Mouse (Mus musculus): ENCODE measurements around the gene Gm11172. TPM values are rescaled to one million over a fixed set of nuclear protein-coding genes. Genes with fewer than 3 reads are reported as not detected.

Gene Gm11172
- polyA plus RNA-seq, 1 experiment from 2014 or later = not detected

DNA sequence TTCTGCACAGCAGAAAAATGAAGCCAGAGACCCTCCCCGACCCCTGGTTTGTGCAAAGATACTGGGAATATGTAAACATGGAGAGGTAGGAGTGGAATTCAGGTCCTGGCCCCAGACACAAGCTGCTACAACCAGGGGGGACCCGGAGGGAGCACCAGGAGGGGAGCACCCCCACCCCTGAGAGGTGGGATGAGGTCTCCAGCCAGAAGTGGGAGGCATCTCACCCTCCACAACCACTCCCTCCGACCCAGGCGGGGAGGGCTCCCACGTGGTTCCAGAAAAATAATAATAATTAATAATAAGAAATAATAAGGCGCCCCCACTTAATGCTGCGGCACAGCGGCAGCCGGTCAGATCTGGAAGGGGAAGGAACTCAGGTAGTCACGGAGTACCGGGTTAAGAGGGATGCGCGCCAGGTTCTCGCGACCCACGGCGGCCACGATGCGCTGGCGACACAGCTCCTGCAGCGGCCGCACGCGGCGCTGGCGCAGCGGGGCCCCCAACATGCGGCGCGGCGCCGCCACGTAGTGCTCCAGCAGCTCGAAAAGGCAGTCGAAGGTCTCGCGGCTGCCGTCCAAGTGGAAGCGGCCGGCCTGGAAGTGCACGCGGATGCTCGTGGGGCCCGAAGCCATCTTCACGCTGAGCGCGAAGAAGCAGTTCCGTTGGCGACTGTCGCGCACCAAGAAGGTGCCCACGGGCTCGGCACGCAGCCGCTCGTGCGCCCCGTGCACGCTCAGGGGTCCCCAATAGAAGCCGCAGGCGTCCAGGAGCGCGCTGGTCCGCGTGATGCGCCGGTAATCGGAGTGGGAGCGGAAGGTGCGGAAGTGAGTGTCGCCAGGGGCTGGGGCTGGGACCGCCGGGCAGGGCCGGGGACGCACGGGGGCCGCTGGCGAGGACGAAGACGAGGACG lies 28.6 kb upstream of the Gm11172 start:
- Histone ChIP-seq H3K27ac (ENCODE audit: low read depth, low read length) (no peak overlapping the region), H3K9ac (ENCODE audit: low read length) (peak overlapping the region; percentile 56), H3K27me3 (ENCODE audit: control insufficient read depth, insufficient read depth, low read length) (peaks cover 10% of the 10 kb centered on the region), H3K9me3 (ENCODE audit: control insufficient read depth, low read length) (no peaks in the 10 kb centered on the region), H3K36me3 (ENCODE audit: control insufficient read depth, insufficient read depth, low read length) (no peaks in the 10 kb centered on the region), H3K4me3 (ENCODE audit: low read depth, low read length) (peak overlapping the region; percentile 58), H3K4me1 (ENCODE audit: control insufficient read depth, insufficient read depth, low read length) (peaks cover 5% of the 10 kb centered on the region; the same call in 1 of the 2 replicates), H3K4me2 (ENCODE audit: low read depth) (peak overlapping the region; percentile 96)
- 2% methylated on average over 81 of the region's 81 CpGs for WGBS
- peak; percentile 57 for DNase-seq (ENCODE audit: low spot score)
- no peak; the same call in 1 of the 2 replicates for ATAC-seq (ENCODE audit: insufficient read depth, low FRiP score, low TSS enrichment)

DNA sequence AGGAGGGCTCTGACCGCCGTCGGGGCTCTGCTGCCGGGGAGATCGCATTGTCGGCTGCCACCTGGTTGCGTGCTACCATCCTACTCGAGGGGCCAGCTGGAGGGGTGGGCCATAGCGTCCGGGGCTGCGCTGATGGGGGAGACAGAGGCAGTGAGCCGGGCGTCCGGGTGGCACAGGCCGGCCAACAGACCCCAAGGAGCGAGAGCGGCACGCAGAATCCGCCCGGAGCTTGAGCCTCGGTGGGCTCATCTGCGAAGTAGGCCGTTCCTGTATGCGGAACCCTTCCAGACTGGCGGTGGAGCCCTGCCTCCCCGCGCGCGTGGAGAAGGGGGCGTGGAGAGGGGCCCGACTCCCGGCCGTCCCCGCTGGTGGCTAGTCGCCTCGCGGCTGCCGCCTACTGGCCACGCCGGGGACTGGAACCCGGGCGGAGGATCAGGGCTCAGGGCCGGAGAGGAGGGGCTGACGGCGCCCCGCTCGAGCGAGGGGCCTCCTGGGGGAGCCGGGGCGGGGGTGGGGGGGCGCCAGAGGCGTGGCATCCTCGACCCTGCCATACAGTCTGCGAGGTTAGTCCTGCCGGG lies 27.8 kb upstream of the Gm11172 start:
- Histone ChIP-seq H3K4me2 (ENCODE audit: low read depth) (peak overlapping the region; percentile 96), H3K9me3 (ENCODE audit: control insufficient read depth, low read length) (no peaks in the 10 kb centered on the region), H3K4me1 (ENCODE audit: control insufficient read depth, insufficient read depth, low read length) (peaks cover 5% of the 10 kb centered on the region; the same call in 1 of the 2 replicates), H3K4me3 (ENCODE audit: low read depth, low read length) (peak overlapping the region; percentile 58), H3K27ac (ENCODE audit: low read depth, low read length) (peak overlapping the region; percentile 65; the same call in 1 of the 2 replicates), H3K9ac (ENCODE audit: low read length) (peak overlapping the region; percentile 56), H3K36me3 (ENCODE audit: control insufficient read depth, insufficient read depth, low read length) (no peaks in the 10 kb centered on the region), H3K27me3 (ENCODE audit: control insufficient read depth, insufficient read depth, low read length) (peaks cover 10% of the 10 kb centered on the region)
- ATAC-seq (ENCODE audit: insufficient read depth, low FRiP score, low TSS enrichment) (peak; percentile 85), DNase-seq (ENCODE audit: low spot score) (peak; percentile 96)
- WGBS = 0% methylated on average over 52 of the region's 55 CpGs

DNA sequence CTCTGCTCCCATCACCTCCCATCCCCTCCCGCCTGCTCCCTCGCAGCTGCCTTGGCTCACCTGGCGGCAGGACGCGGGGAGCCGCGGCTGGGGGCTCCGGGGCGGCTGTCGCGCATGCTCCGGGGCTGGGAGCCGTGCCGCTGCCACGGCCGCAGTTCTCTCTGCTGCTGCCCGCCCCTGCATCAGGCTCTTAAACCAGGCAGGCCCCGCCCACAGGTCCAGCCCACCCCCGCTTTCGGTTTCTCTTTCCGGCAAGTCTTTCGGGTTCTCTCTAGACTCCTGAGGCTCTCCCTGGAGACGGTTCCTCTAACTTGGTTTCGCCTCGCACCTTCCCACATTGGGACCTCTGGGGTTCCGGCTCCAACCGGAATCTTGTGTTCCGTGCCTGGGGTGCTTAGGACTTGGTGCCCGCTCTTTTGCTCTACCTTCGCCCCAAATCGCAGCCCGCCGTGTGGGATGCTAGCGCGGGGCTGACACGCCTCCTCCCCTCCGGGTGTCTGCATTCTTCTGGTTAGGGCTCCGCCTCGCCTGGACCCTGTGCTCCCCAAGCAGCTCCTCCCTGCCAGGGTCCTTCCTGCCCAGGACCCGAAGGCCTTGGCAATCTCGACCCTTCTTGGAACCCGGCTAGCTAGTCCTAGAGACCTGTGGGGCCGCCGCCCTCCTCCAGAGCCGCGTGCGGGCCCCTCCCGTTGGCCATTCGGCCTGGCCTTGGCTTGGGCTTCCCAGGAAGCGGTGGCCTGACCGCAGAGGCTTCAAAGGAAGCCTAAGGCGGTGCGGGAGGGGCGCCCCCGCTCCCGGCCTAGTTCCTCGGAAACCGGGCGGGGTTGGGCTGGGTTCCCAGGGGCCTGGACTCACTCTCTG lies 27.1 kb upstream of the Gm11172 start, which contains the start of gene Socs1:
Gene Socs1, minus strand, starts transcription at position 166 of the 861 bp plus-strand sequence.
- ATAC-seq (ENCODE audit: insufficient read depth, low FRiP score, low TSS enrichment) (peak; percentile 82), DNase-seq (ENCODE audit: low spot score) (peak; percentile 90)
- H3K27ac ChIP-seq (ENCODE audit: low read depth, low read length) = peak within 1 kb of the TSS; percentile 65
- peak within 1 kb of the TSS; percentile 63 for H3K9ac ChIP-seq (ENCODE audit: low read length)
- no peaks in the 10 kb centered on the region for H3K36me3 ChIP-seq (ENCODE audit: control insufficient read depth, insufficient read depth, low read length)
- peaks cover 10% of the 10 kb centered on the region for H3K27me3 ChIP-seq (ENCODE audit: control insufficient read depth, insufficient read depth, low read length)
- peak within 1 kb of the TSS; percentile 58 for H3K4me3 ChIP-seq (ENCODE audit: low read depth, low read length)
- peaks cover 5% of the 10 kb centered on the region; the same call in 1 of the 2 replicates for H3K4me1 ChIP-seq (ENCODE audit: control insufficient read depth, insufficient read depth, low read length)
- WGBS = under 1% methylated on average over 51 of the region's 59 CpGs
- H3K9me3 ChIP-seq (ENCODE audit: control insufficient read depth, low read length) = no peaks in the 10 kb centered on the region
- H3K4me2 ChIP-seq (ENCODE audit: low read depth) = peak within 1 kb of the TSS; percentile 96

DNA sequence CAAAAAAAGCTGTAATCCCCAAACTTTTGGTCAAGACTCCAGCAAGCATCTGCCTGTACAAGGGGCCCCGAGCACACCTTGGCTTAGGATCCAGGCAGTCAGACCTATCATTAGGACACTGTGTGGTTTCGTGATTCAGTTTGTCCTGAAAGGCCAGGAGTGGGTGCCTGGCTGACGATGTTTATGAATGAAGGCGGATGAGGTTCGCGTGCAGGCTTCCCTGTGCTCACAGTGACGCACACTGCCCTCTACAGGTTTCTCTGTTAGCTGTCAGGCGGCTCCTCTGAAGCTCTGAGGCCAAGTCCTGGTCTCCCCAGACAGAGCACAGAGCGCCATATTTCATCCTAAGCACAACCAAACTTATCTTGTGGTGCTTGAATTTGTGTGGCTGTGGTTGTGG lies 26.4 kb upstream of the Gm11172 start:
- 2% methylated on average over 9 of the region's 9 CpGs for WGBS
- Histone ChIP-seq H3K36me3 (ENCODE audit: control insufficient read depth, insufficient read depth, low read length) (no peaks in the 10 kb centered on the region), H3K4me1 (ENCODE audit: control insufficient read depth, insufficient read depth, low read length) (peaks cover 5% of the 10 kb centered on the region; the same call in 1 of the 2 replicates), H3K4me2 (ENCODE audit: low read depth) (peak overlapping the region; percentile 96), H3K9ac (ENCODE audit: low read length) (peak overlapping the region; percentile 63), H3K27me3 (ENCODE audit: control insufficient read depth, insufficient read depth, low read length) (peaks cover 10% of the 10 kb centered on the region), H3K9me3 (ENCODE audit: control insufficient read depth, low read length) (no peaks in the 10 kb centered on the region), H3K4me3 (ENCODE audit: low read depth, low read length) (peak overlapping the region; percentile 58), H3K27ac (ENCODE audit: low read depth, low read length) (no peak overlapping the region; the same call in 1 of the 2 replicates)
- peak; percentile 42; the same call in 1 of the 2 replicates for ATAC-seq (ENCODE audit: insufficient read depth, low FRiP score, low TSS enrichment)
- peak; percentile 86 for DNase-seq (ENCODE audit: low spot score)

DNA sequence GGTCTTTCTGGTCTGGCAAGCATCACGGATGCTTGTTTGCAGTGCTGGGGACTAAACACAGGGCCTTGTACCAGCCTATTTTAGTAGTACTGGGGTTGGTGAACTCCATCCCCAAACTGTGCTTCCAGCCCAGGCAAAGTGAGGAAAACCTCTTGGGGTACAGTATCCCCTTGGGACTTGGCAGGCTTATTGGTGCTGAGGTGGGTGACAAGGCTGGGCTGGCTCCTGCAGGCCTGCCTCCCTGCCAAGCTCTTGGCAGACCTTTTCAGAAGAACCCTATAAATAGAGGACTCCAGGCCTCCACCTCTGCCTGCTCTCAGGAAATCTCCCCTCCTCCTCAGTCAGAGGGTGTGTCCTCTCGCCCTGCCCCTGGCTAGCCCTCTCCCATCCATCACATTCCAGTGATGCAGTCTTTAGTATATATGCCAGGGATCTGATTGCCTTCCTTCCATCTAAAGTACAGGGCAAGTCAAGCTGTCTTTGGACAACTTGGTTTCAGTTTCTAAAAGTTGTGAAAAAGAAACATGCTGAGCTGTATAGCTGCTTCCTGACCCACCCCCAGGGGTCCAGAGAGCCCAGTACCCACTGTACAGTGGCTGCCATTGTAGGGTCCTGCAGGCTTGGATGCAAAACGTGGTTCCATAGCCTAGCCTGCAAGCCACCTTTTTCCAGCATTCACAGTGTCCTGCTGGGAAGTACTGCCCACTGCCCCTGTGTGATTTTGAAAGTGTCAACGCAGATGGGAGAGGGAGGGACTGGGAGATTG lies 25.8 kb upstream of the Gm11172 start:
- Histone ChIP-seq H3K27me3 (ENCODE audit: control insufficient read depth, insufficient read depth, low read length) (peaks cover 10% of the 10 kb centered on the region), H3K36me3 (ENCODE audit: control insufficient read depth, insufficient read depth, low read length) (no peaks in the 10 kb centered on the region), H3K9me3 (ENCODE audit: control insufficient read depth, low read length) (no peaks in the 10 kb centered on the region), H3K4me1 (ENCODE audit: control insufficient read depth, insufficient read depth, low read length) (peaks cover 5% of the 10 kb centered on the region; the same call in 1 of the 2 replicates), H3K27ac (ENCODE audit: low read depth, low read length) (no peak overlapping the region), H3K4me2 (ENCODE audit: low read depth) (no peak overlapping the region), H3K9ac (ENCODE audit: low read length) (no peak overlapping the region), H3K4me3 (ENCODE audit: low read depth, low read length) (no peak overlapping the region)
- ATAC-seq (ENCODE audit: insufficient read depth, low FRiP score, low TSS enrichment) (no peak), DNase-seq (ENCODE audit: low spot score) (no peak)
- WGBS = 59% methylated on average over 4 of the region's 4 CpGs

DNA sequence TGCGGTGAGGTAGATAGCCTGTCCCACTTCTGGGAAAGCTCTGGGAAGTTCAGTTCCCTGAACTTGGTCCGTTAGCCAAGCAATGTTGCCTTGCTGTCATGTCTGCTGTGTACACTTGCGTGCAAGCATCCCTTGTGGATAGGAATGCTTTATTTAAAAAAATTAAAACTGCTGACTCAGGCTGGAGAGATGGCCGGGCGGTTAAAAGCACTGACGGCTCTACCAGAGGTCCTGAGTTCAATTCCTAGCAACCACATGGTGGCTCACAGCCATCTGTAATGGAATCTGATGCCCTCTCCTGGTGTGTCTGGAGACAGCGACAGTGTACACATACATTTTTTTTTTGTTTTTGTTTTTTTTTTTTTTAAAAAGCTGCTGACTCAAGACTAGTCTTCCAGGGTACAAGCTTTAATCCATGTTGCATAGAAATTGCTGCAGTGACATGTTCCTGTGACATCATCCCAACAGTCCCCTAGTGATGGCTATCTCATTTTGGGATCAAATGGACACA lies 25.1 kb upstream of the Gm11172 start:
- no peak for ATAC-seq (ENCODE audit: insufficient read depth, low FRiP score, low TSS enrichment)
- Histone ChIP-seq H3K9me3 (ENCODE audit: control insufficient read depth, low read length) (no peaks in the 10 kb centered on the region), H3K4me3 (ENCODE audit: low read depth, low read length) (no peak overlapping the region), H3K27me3 (ENCODE audit: control insufficient read depth, insufficient read depth, low read length) (peaks cover 10% of the 10 kb centered on the region), H3K36me3 (ENCODE audit: control insufficient read depth, insufficient read depth, low read length) (no peaks in the 10 kb centered on the region), H3K27ac (ENCODE audit: low read depth, low read length) (no peak overlapping the region), H3K9ac (ENCODE audit: low read length) (no peak overlapping the region), H3K4me1 (ENCODE audit: control insufficient read depth, insufficient read depth, low read length) (peaks cover 5% of the 10 kb centered on the region; the same call in 1 of the 2 replicates), H3K4me2 (ENCODE audit: low read depth) (no peak overlapping the region)
- WGBS = 87% methylated on average over 7 of the region's 7 CpGs
- no peak for DNase-seq (ENCODE audit: low spot score)

DNA sequence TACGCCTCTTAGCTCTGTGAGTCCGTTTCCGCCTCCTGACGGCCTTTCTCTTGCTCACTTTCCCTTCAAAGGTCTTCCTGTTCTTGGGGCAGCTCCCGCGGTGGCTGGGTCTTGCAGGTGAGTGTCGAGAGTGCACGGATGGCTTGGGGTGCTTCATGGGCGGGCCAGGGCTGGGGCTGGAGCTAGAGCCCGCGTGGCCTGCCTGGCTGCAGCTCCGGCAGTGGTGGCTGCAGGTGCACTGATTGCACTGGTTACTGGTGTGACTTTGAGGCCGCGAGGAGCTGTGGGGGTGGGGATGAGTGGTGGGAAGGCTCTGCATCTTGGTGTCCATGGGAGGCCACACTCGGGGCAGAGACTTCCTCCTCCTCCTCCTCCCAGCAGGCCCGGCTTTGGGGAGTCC lies 24.4 kb upstream of the Gm11172 start, which contains the start of gene Tnp2:
Gene Tnp2, minus strand, starts transcription at position 390 of the 400 bp plus-strand sequence.
- Histone ChIP-seq H3K27me3 (ENCODE audit: control insufficient read depth, insufficient read depth, low read length) (peaks cover 10% of the 10 kb centered on the region), H3K36me3 (ENCODE audit: control insufficient read depth, insufficient read depth, low read length) (no peaks in the 10 kb centered on the region), H3K27ac (ENCODE audit: low read depth, low read length) (no peak within 1 kb of the TSS), H3K9me3 (ENCODE audit: control insufficient read depth, low read length) (no peaks in the 10 kb centered on the region), H3K4me2 (ENCODE audit: low read depth) (no peak within 1 kb of the TSS), H3K9ac (ENCODE audit: low read length) (no peak within 1 kb of the TSS), H3K4me3 (ENCODE audit: low read depth, low read length) (no peak within 1 kb of the TSS), H3K4me1 (ENCODE audit: control insufficient read depth, insufficient read depth, low read length) (peaks cover 5% of the 10 kb centered on the region; the same call in 1 of the 2 replicates)
- ATAC-seq (ENCODE audit: insufficient read depth, low FRiP score, low TSS enrichment) (no peak), DNase-seq (ENCODE audit: low spot score) (no peak)
- 43% methylated on average over 16 of the region's 16 CpGs for WGBS

Measured in neural tube, embryonic 11.5 days (tissue).